Comparison of ENCODE assay signal across 8 mouse cellular contexts in genomic region chr9:59751966-59752365, GRCm38 (mm10). TPM values are rescaled to one million over a fixed set of nuclear protein-coding genes. Genes with fewer than 3 reads are reported as not detected.
A peak's percentile ranks its signal among the peaks of the same experiment; 100 is the strongest.
DNase-seq lines count a peak whose midpoint lies in the region; ATAC-seq and TF ChIP-seq lines count a peak whose summit lies in the region.

No protein-coding gene starts in this region.

- 11% methylated on average over 2 of the region's 2 CpGs for WGBS in heart, embryonic 11.5 days (ENCODE audit: insufficient replicate concordance)
- 4% methylated on average over 2 of the region's 2 CpGs for WGBS in forebrain, postnatal 0 days

- no peak for ATAC-seq in heart, embryonic 11.5 days (replicated peaks; ENCODE audit: insufficient number of reproducible peaks, low FRiP score, low TSS enrichment)
- no peak for ATAC-seq in forebrain, postnatal 0 days

- no peaks in the 10 kb centered on the region for H3K36me3 ChIP-seq in heart, embryonic 11.5 days (ENCODE audit: control insufficient read depth, insufficient read depth, low read length)
- no peaks in the 10 kb centered on the region for H3K36me3 ChIP-seq in ES-Bruce4 (ENCODE audit: control insufficient read depth, insufficient read depth, low read length, poor library complexity, severe bottlenecking)
- H3K36me3 ChIP-seq in forebrain, postnatal 0 days (ENCODE audit: insufficient read depth) = no peaks in the 10 kb centered on the region

- TF ChIP-seq CTCF in ES-Bruce4 (IDR thresholded peaks at IDR 0.05; ENCODE audit: low read depth, low read length) = no peak
- no peak for TF ChIP-seq CTCF in forebrain, postnatal 0 days (IDR thresholded peaks at IDR 0.05; ENCODE audit: low read depth)

- H3K27me3 ChIP-seq in heart, embryonic 11.5 days (ENCODE audit: control insufficient read depth, insufficient read depth, low read length) = no peaks in the 10 kb centered on the region
- no peaks in the 10 kb centered on the region for H3K27me3 ChIP-seq in ES-Bruce4 (ENCODE audit: control insufficient read depth, insufficient read depth, low read length, poor library complexity, severe bottlenecking)
- H3K27me3 ChIP-seq in forebrain, postnatal 0 days (ENCODE audit: insufficient read depth, low read length) = no peaks in the 10 kb centered on the region

- H3K9ac ChIP-seq in heart, embryonic 11.5 days (ENCODE audit: low read depth, low read length) = peak overlapping the region; percentile 87
- H3K9ac ChIP-seq in ES-Bruce4 (ENCODE audit: low read depth, poor library complexity, severe bottlenecking) = peak overlapping the region; percentile 82
- H3K9ac ChIP-seq in forebrain, postnatal 0 days = peak overlapping the region; percentile 91; the same call in 1 of the 2 replicates

- peaks cover 9% of the 10 kb centered on the region for H3K4me1 ChIP-seq in heart, embryonic 11.5 days (ENCODE audit: control insufficient read depth, insufficient read depth, low read length)
- peaks cover 2% of the 10 kb centered on the region for H3K4me1 ChIP-seq in ES-Bruce4 (ENCODE audit: control insufficient read depth, insufficient read depth, low read length)
- peaks cover 20% of the 10 kb centered on the region for H3K4me1 ChIP-seq in forebrain, postnatal 0 days (ENCODE audit: insufficient read depth)

- H3K9me3 ChIP-seq in heart, embryonic 11.5 days (replicated peaks; ENCODE audit: control insufficient read depth, low read length) = no peaks in the 10 kb centered on the region
- H3K9me3 ChIP-seq in ES-Bruce4 (replicated peaks; ENCODE audit: control insufficient read depth, insufficient read depth, low read length, poor library complexity, severe bottlenecking) = no peaks in the 10 kb centered on the region
- H3K9me3 ChIP-seq in forebrain, postnatal 0 days (ENCODE audit: low read length) = no peaks in the 10 kb centered on the region

- TF ChIP-seq POLR2A in ES-Bruce4 (IDR thresholded peaks at IDR 0.05; ENCODE audit: insufficient read depth, low read length) = no peak

- H3K27ac ChIP-seq in heart, embryonic 11.5 days (ENCODE audit: low read depth, low read length) = peak overlapping the region; percentile 93
- H3K27ac ChIP-seq in ES-Bruce4 (ENCODE audit: insufficient read depth, low read length) = no peak overlapping the region
- H3K27ac ChIP-seq in forebrain, postnatal 0 days (ENCODE audit: low read depth, low read length) = no peak overlapping the region

- TF ChIP-seq EP300 in ES-Bruce4 (IDR thresholded peaks at IDR 0.05; ENCODE audit: insufficient read depth, low read depth, low read length) = no peak

- peak overlapping the region; percentile 85 for H3K4me3 ChIP-seq in heart, embryonic 11.5 days (ENCODE audit: low read depth, low read length)
- H3K4me3 ChIP-seq in ES-Bruce4 (ENCODE audit: low read depth, low read length) = no peak overlapping the region
- H3K4me3 ChIP-seq in forebrain, postnatal 0 days (ENCODE audit: low read depth, low read length) = peak overlapping the region; percentile 96

- no peak for DNase-seq in heart, adult 18-20 months
- no peak for DNase-seq in forebrain, postnatal 0 days
- peak; percentile 13 for DNase-seq in lung, postnatal 10 days
- DNase-seq in urinary bladder, postnatal 36 days (ENCODE audit: low spot score in 2 of 2) = no peak
- no peak for DNase-seq in gastrocnemius, adult 18-20 months (ENCODE audit: low spot score)
- no peak for DNase-seq in right cerebral cortex, postnatal 10 days (ENCODE audit: low spot score in 2 of 2)

- H3K4me2 ChIP-seq in heart, embryonic 11.5 days = peak overlapping the region; percentile 88
- H3K4me2 ChIP-seq in forebrain, postnatal 0 days (ENCODE audit: low read depth) = peak overlapping the region; percentile 74

RNA-seq across cellular contexts. Expression of gene Myo9a, which starts 1.3 kb away (rescaled TPM):
- 11.4 and 13.8 TPM in 2 replicates for polyA plus RNA-seq in heart, embryonic 11.5 days (2014; fragmentation: Nextera tagmentation; extraction: Ambion mirVana)
- 10 to 100 TPM; 14.3 to 16.8 TPM for total RNA-seq in heart, adult 18-20 months (2021)
- polyA plus RNA-seq in ES-Bruce4 (2011; ENCODE audit: insufficient read depth, insufficient read length, low read depth, missing spikeins) = 17.6 and 24.5 TPM in 2 replicates
- total RNA-seq in forebrain, postnatal 0 days (2014; rRNA removed) = 56.6 and 59.9 TPM in 2 replicates
- polyA plus RNA-seq in forebrain, postnatal 0 days (2015; fragmentation: Nextera tagmentation; extraction: Ambion mirVana) = 8.4 and 13.2 TPM in 2 replicates
- 1 to 10 TPM; 7.4 to 7.5 TPM for total RNA-seq in gastrocnemius, adult 18-20 months (2021)

RNA-seq across cellular contexts. Expression of gene Senp8, which starts 1.5 kb away (rescaled TPM):
- 14.9 and 15.1 TPM in 2 replicates for polyA plus RNA-seq in heart, embryonic 11.5 days (2014; fragmentation: Nextera tagmentation; extraction: Ambion mirVana)
- total RNA-seq in heart, adult 18-20 months (2021) = 10 to 100 TPM; 10.7 to 11.4 TPM
- polyA plus RNA-seq in ES-Bruce4 (2011; ENCODE audit: insufficient read depth, insufficient read length, low read depth, missing spikeins) = 16.3 and 21.2 TPM in 2 replicates
- total RNA-seq in forebrain, postnatal 0 days (2014; rRNA removed) = 2.9 and 4.7 TPM in 2 replicates
- 2.1 and 3.2 TPM in 2 replicates for polyA plus RNA-seq in forebrain, postnatal 0 days (2015; fragmentation: Nextera tagmentation; extraction: Ambion mirVana)
- 10 to 100 TPM; 10.3 to 11.8 TPM for total RNA-seq in gastrocnemius, adult 18-20 months (2021)
